Mouse (Mus musculus): ENCODE measurements around the gene Eif3d. TPM values are rescaled to one million over a fixed set of nuclear protein-coding genes. Genes with fewer than 3 reads are reported as not detected.
A peak's percentile ranks its signal among the peaks of the same experiment; 100 is the strongest.

Eif3d gene
- polyA plus RNA-seq, 1 experiment from 2014 or later, result 260 TPM

DNA sequence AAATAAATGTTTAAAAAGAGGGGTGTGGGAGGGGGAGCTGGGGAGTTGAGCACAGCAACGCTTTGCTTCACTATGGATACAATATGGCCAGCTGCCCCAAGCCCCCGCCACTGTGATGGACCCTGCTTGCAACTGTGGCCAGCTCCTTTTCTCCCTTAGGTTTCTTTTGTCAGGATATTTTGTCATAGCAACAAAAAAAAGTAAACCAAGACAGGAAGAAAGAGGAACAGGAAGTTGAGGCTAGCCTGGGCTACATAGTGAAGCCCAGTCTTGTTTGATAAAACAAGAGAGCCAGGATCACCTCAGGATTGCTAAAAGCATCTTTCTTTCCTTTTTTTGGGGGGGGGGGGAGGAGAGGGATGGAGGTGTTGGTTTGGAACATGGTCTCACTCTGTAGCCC lies 45.4 kb downstream of the Eif3d start:
- no peak for DNase-seq (ENCODE audit: low spot score)
- Histone ChIP-seq H3K27ac (no peak overlapping the region), H3K4me3 (no peak overlapping the region), H3K4me1 (peaks cover 21% of the 10 kb centered on the region), H3K9me3 (replicated peaks) (no peaks in the 10 kb centered on the region), H3K36me3 (peaks cover 71% of the 10 kb centered on the region), H3K27me3 (ENCODE audit: low read depth, poor library complexity, severe bottlenecking) (no peaks in the 10 kb centered on the region)
- WGBS, result 96% methylated on average over 2 of the region's 2 CpGs

DNA sequence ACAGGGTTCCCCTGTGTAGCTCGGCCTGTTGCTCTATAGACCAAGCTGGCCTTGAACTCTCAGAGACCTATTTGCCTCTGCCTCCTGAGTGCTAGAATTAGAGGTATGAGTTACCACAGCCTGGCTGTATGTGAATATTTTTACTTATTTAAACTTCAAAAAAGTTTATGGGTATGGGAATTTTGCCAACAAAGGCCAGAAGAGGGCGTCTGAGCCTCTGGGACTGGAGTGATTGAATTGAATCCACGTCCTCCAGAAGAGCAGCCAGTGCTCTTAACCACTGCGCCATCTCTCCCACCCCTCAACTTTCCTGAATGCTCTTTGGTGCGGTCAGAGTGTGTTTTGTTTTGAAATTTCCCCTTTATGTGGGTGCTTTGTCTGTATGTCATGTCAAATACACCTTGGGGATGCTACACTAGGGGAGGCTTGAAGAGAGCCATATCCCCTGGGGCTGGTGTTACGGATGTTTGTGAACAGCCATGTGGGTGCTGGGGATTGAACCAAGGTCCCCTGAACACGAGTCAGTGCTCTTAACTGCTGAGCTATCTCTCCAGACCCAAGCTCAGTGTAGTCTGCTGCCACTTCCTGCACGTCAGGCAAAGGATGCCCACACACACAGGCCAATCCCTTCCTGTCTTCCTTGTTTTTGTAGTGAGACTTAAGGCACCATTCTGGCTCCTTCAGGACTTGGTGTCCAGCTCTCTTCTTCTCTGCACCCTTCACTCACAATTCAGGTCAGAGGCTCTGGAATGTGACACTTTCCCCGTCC lies 47.2 kb downstream of the Eif3d start:
- Histone ChIP-seq H3K4me1 (peaks cover 11% of the 10 kb centered on the region), H3K4me3 (no peak overlapping the region), H3K36me3 (peaks cover 87% of the 10 kb centered on the region), H3K9me3 (replicated peaks) (no peaks in the 10 kb centered on the region), H3K27me3 (ENCODE audit: low read depth, poor library complexity, severe bottlenecking) (no peaks in the 10 kb centered on the region), H3K27ac (no peak overlapping the region)
- no peak for DNase-seq (ENCODE audit: low spot score)
- WGBS, result 74% methylated on average over 9 of the region's 9 CpGs

DNA sequence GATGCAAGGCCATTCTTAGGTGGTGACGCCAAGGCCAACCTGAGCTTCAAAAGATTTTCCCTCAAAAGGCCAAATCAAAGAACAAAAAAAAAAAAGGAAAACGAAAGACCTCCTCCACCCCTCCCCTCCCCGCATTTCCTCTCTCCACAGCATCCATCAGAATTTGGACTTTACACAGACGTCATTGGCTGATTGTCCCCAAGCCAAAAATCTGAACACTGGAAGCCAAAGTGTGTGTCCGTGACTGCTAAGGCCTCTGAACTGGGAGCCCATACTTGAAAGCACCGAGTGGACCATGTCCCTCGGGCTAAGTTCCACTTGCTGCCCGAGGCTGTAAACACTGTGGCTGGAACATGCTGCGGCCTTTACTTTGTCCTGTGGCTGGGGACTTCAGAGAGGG lies 47.9 kb downstream of the Eif3d start:
- peaks cover 95% of the 10 kb centered on the region for H3K36me3 ChIP-seq
- WGBS, result 87% methylated on average over 9 of the region's 9 CpGs
- no peak for DNase-seq (ENCODE audit: low spot score)

DNA sequence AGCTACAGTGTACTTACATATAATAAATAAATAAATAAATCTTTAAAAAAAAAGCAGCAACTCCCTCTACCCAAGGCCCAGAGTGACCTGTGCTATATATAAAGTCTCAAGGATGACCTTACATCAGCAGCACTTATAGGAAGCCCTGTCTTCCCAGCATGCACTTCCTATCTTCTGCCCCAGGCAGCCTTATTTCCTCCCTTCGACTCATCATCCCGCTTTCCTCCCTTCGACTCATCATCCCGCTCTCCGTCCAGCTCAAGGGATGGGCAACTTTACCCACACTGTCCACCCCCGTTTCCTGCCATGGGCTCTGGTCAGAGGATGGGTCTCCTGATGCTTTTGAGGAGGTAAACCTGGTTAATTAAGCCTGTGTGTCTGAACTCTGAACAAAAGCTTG lies 49.0 kb downstream of the Eif3d start:
- Histone ChIP-seq H3K4me3 (no peak overlapping the region), H3K9me3 (replicated peaks) (no peaks in the 10 kb centered on the region), H3K27ac (no peak overlapping the region), H3K36me3 (peaks cover 89% of the 10 kb centered on the region), H3K27me3 (ENCODE audit: low read depth, poor library complexity, severe bottlenecking) (no peaks in the 10 kb centered on the region), H3K4me1 (0 out of 2 replicates have a peak, but pooled peaks cover 3% of the 10 kb centered on the region)
- WGBS, result 94% methylated on average over 6 of the region's 6 CpGs
- no peak for DNase-seq (ENCODE audit: low spot score)

More for the DNA sequence above, 47.9 kb downstream of the Eif3d start:
- H3K4me1 ChIP-seq, result peaks cover 6% of the 10 kb centered on the region
- H3K27me3 ChIP-seq (ENCODE audit: low read depth, poor library complexity, severe bottlenecking), result no peaks in the 10 kb centered on the region
- no peaks in the 10 kb centered on the region for H3K9me3 ChIP-seq (replicated peaks)
- no peak overlapping the region for H3K27ac ChIP-seq
- no peak overlapping the region for H3K4me3 ChIP-seq

- H3K9me3 ChIP-seq (replicated peaks), result no peaks in the 10 kb centered on the region
- H3K36me3 ChIP-seq, result peaks cover 89% of the 10 kb centered on the region
- no peak overlapping the region for H3K4me3 ChIP-seq
- H3K27me3 ChIP-seq (ENCODE audit: low read depth, poor library complexity, severe bottlenecking), result no peaks in the 10 kb centered on the region
- no peak for DNase-seq (ENCODE audit: low spot score)
- WGBS, result 89% methylated on average over 10 of the region's 10 CpGs
- H3K4me1 ChIP-seq, result 0 out of 2 replicates have a peak, but pooled peaks cover 3% of the 10 kb centered on the region
- H3K27ac ChIP-seq, result no peak overlapping the region
Observed at GRCm38 (mm10) chr15:77920511-77921462, 49.8 kb downstream of the Eif3d start.

- H3K4me1 ChIP-seq, result 0 out of 2 replicates have a peak, but pooled peaks cover 3% of the 10 kb centered on the region
- no peak overlapping the region for H3K4me3 ChIP-seq
- no peaks in the 10 kb centered on the region for H3K9me3 ChIP-seq (replicated peaks)
- no peak overlapping the region for H3K27ac ChIP-seq
- peaks cover 91% of the 10 kb centered on the region for H3K36me3 ChIP-seq
- no peak for DNase-seq (ENCODE audit: low spot score)
- no peaks in the 10 kb centered on the region for H3K27me3 ChIP-seq (ENCODE audit: low read depth, poor library complexity, severe bottlenecking)
- WGBS, result 91% methylated on average over 12 of the region's 12 CpGs
Observed at GRCm38 (mm10) chr15:77919441-77919840, 51.2 kb downstream of the Eif3d start.

DNA sequence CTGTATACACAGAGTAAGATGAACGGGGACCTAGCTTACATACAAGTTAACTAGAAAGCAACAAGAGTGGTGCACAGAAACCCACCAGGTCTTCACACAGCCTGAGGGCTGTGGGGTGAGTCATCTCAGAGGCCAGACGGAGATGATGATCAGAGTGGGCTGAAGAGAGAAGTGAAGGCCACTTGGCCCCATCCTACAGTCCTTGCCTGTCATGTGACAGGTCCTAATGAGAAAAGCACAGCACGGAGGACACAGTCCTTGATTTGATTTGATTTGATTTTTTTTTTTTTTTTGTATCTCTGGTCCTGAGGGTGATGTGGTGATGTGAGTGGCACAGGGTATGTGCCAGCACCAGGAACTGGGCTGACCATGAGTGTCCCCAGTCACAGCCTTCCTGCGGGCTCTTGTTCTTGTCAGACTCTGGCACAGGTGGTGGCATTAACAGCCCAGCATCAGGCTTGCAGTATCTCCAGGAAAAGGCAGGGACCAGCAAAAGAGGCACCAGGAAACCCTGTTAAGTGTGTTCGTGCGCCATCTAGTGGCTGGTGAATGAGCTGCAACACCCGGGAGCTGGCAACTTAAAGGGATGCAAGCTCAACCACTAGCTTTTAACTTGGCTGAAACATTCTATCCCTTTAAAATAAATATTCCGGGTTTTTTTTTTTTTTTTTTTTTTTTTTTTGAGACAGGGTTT lies 53.6 kb downstream of the Eif3d start:
- WGBS, result 40% methylated on average over 8 of the region's 8 CpGs

DNA sequence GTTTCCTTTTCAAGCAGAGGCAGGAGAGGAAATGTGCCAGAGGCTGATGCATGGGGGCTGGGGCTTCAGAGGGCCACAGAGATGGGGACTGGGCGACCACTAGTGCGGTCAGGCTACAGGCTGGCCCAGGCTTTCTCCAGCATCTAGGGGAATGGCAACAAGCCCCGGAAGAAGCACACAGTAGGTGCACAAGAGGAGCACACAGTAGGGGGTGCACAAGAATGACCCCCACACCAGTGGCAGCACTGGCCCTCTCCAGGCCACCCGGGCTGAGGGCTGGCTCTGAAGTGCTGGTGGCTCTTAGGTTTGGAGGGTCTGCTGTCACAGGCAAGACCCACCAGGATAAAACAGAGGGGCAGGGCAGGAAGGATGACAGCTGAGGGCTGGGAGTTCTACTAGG lies 55.3 kb downstream of the Eif3d start:
- H3K36me3 ChIP-seq, result peaks cover 66% of the 10 kb centered on the region
- H3K4me3 ChIP-seq, result no peak overlapping the region
- H3K27ac ChIP-seq, result no peak overlapping the region
- H3K9me3 ChIP-seq (replicated peaks), result no peaks in the 10 kb centered on the region
- H3K27me3 ChIP-seq (ENCODE audit: low read depth, poor library complexity, severe bottlenecking), result no peaks in the 10 kb centered on the region
- no peak for DNase-seq (ENCODE audit: low spot score)
- peaks cover 24% of the 10 kb centered on the region for H3K4me1 ChIP-seq
- WGBS, result 95% methylated on average over 4 of the region's 4 CpGs

More for the DNA sequence above, 53.6 kb downstream of the Eif3d start:
- peaks cover 13% of the 10 kb centered on the region for H3K4me1 ChIP-seq
- DNase-seq (ENCODE audit: low spot score), result peak; percentile 93
- H3K9me3 ChIP-seq (replicated peaks), result no peaks in the 10 kb centered on the region
- H3K27me3 ChIP-seq (ENCODE audit: low read depth, poor library complexity, severe bottlenecking), result no peaks in the 10 kb centered on the region
- H3K4me3 ChIP-seq, result no peak overlapping the region
- H3K36me3 ChIP-seq, result peaks cover 81% of the 10 kb centered on the region
- H3K27ac ChIP-seq, result no peak overlapping the region

DNA sequence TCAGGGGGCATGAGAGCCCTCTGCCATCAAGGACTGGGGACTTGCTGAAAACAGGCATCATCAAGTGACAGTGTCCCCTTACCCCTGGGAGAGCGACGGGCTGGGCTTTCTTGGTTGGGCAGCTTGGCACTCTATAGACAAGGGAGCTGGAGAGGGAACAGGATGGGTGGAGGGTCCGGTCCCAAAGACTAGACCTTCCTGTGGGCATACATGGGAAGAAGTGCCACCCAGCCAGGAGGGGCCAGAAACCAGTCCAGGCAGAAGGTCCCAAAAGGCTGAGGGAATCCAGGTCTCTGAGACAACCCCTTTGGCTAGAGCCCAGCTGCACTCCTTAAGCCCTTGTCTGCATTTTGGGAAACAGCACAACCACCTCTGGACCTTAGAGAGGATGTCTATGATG lies 56.1 kb downstream of the Eif3d start:
- Histone ChIP-seq H3K27me3 (ENCODE audit: low read depth, poor library complexity, severe bottlenecking) (no peaks in the 10 kb centered on the region), H3K4me1 (peaks cover 24% of the 10 kb centered on the region), H3K36me3 (peaks cover 59% of the 10 kb centered on the region), H3K4me3 (no peak overlapping the region), H3K27ac (no peak overlapping the region), H3K9me3 (replicated peaks) (no peaks in the 10 kb centered on the region)
- WGBS, result 97% methylated on average over 3 of the region's 3 CpGs
- no peak for DNase-seq (ENCODE audit: low spot score)

- peaks cover 33% of the 10 kb centered on the region for H3K4me1 ChIP-seq
- H3K27ac ChIP-seq, result peak overlapping the region; percentile 66
- no peak overlapping the region for H3K4me3 ChIP-seq
- H3K36me3 ChIP-seq, result peaks cover 44% of the 10 kb centered on the region
- no peaks in the 10 kb centered on the region for H3K9me3 ChIP-seq (replicated peaks)
- DNase-seq (ENCODE audit: low spot score), result no peak
- WGBS, result 87% methylated on average over 8 of the region's 8 CpGs
- H3K27me3 ChIP-seq (ENCODE audit: low read depth, poor library complexity, severe bottlenecking), result no peaks in the 10 kb centered on the region
Observed at GRCm38 (mm10) chr15:77913054-77913453, 57.6 kb downstream of the Eif3d start.

GRCm38 (mm10) chr15:77912585-77912984 lies 58.0 kb downstream of the Eif3d start:
- H3K27ac ChIP-seq, result peak overlapping the region; percentile 66
- H3K4me1 ChIP-seq, result peaks cover 37% of the 10 kb centered on the region
- no peaks in the 10 kb centered on the region for H3K27me3 ChIP-seq (ENCODE audit: low read depth, poor library complexity, severe bottlenecking)
- H3K9me3 ChIP-seq (replicated peaks), result no peaks in the 10 kb centered on the region
- WGBS, result 63% methylated on average over 7 of the region's 7 CpGs
- H3K36me3 ChIP-seq, result peaks cover 40% of the 10 kb centered on the region
- H3K4me3 ChIP-seq, result no peak overlapping the region
- DNase-seq (ENCODE audit: low spot score), result no peak

- Histone ChIP-seq H3K27ac (peak overlapping the region; percentile 66; the same call in 1 of the 2 replicates), H3K27me3 (ENCODE audit: low read depth, poor library complexity, severe bottlenecking) (no peaks in the 10 kb centered on the region), H3K4me1 (peaks cover 43% of the 10 kb centered on the region), H3K9me3 (replicated peaks) (no peaks in the 10 kb centered on the region), H3K36me3 (peaks cover 38% of the 10 kb centered on the region), H3K4me3 (no peak overlapping the region)
- WGBS, result 41% methylated on average over 5 of the region's 5 CpGs
- no peak for DNase-seq (ENCODE audit: low spot score)
Observed at GRCm38 (mm10) chr15:77912048-77912447, 58.6 kb downstream of the Eif3d start.
